Mouse (Mus musculus) hindlimb bud, embryonic 11.5 days (tissue): ENCODE measurements around the gene Cdkal1.

Source experiments
- DNase-seq: peaks from one replicate; pipeline ENCODE4 v3.0.0-alpha.2; 2012; ENCODE audit warnings: low read depth, low spot score; ENCODE audit errors: extremely low spot score

Cdkal1 gene

DNA sequence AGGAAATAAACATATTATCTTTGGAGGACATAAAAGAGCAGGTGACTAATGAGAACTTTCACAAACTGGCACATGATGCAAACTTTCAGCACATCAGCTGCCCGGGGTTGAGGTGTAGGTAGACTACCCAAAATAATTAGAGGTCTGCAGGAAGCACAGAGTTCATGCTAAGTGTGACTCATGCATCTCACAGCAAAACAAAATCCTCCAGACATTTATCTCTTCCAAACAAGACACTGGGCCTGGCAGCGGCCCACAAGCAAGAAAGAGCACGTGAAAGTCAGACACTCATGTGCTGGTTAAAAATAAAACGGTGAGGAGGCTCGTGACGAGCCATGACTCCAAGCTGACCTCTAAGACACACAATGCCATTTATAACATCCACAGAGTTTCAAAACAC is 217.7 kb downstream of the Cdkal1 start:
- no peak for DNase-seq

DNA sequence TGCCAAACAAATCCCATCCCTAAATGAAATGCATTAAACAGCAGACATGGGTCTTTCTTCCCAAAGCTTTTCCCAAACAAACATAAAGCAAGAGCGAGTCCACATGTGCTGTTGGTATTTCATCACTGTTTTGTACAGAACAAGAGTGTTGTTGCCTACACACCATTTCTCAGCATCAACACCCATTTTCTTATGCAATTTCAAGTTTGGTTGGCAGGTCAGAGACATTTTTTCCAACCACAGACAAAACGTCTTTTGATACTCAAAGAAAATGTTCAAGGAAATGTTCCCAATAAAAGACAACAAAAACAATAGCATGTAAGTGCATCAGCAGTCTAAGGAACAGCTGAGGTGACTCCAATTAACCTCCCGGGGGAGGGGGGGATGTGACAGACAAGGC is 219.9 kb downstream of the Cdkal1 start:
- DNase-seq = no peak

DNA sequence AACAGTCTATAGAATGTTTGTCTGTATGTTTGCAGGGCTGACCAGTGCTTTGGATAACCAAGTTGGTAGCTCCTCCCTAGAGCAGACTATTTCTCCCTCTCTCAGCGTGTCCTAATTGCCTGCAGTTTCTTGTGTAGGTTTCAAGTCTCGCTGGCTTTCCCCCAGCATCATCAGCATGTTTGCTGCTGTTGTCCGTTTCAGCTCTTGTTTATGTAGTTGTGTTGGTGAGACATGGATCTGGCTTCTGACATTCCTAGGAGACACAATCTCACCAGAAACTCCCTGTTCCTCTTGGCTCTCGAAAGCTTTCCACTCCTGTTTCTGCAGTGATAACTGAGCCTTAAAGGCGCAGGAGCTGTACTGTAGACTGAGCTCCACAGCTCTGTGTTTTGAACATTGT is 224.1 kb downstream of the Cdkal1 start:
- DNase-seq = no peak

DNA sequence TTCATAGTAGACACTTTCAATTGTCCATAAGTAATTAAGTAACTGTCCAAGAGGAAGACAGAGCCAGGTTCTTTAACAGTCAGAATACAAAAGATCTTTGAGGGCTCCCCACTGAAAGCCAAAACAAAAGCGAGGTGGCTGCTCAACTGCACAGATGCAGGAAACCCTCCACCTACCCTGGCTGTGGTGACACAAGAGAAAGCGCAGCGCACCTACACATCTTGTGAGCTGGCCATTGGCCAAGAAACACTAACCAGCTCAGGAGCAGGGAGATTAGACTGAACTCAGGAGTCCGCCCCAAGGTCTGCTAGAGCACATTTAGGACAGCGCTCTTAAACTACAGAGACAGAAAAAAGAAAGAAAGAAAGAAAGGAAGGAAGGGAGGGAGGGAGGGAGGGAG is 226.9 kb downstream of the Cdkal1 start:
- DNase-seq = no peak

DNA sequence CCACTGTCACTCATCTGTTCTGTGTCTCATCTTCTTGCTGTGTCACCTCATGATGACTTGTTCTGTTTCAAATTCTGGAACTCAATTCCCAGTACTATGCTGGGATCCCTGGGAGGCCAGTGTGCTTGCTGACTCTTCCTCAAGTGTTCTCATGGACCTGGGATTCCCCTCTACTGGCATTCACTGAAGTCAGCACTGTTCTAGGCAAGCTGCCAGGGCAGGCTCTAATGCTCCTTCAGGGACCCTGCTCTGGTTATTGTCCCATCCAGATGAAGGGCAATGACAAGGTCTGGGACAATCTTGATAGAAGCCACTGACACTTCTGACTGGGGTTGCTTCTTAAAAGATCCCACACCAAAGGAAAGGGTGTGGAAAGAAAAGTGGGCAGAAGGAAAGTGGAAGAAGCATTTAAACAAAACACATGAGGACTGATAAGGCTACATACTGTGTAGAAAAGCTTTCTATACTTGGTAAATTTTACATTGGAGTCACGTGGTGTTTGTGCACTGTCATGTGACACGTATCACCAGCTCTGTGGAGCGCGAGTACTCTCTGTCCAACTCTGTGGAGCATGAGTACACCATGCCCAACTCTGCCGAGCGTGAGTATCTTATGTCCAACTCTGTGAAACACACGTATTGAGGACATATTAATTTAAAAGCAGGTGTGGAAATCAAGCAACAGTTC is 227.9 kb downstream of the Cdkal1 start:
- DNase-seq = no peak

DNA sequence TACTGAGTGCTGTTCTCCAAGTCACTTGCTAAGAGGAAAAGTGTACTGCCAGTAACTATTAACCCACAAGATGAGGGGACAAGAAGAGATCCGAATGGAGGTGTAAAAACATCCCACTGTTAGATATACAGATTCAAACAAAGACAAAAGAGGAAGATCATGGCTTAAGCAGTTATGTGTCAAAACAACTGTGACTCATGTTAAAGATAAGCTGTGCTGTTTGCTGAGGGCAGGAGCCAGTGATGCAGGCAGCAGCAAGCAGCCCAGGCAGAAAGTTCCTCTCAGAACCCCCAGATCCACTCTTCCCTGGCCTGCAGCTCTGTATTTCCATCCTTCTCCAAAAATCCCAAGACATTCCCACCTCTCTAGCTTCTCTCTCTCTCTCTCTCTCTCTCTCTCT is 230.5 kb downstream of the Cdkal1 start:
- no peak for DNase-seq

DNA sequence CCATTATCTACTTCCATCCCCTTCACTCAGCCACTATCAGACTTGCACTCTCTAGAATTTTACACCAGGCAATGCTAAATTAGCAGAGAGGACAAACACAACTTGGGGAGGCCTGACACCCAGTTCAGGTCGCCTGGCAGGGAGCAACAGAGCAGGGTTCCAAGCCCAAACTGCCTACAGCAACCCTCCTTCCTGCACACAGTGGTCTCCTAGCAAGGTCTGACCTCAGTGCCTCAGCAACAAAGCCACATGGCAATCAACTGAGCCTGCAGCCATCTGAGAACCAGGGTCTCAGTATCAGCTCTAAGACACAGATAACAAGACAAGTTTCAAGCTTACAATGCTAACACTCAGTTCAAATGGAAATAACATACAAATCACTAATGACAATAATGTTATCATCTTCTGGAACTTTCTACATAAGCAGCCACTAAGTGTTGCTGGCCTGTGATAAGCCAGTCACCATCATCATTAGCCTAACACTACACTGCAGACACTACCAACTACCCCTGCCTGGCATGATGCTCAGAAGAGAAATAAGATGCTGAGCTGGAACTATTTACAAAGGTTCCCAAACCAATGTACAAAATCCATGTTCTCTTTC is 231.7 kb downstream of the Cdkal1 start:
- no peak for DNase-seq

DNA sequence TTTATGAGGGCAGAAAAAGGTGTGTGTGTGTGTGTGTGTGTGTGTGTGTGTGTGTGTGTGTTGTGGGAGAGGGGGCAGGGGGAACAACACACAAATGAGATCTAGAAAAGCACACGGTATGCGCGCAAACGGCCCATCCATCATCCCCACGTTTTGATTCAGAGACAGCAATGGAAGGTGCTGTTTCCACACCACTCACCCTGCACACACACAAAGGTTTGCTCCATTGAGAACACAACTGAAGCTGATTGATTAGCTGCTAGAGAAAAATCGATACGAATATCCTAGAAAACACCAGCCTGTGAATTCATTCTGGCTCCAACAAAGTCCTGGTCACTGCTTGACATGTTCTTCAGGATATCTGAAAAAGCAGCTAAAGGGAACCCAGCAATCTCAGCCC is 233.6 kb downstream of the Cdkal1 start:
- no peak for DNase-seq

DNA sequence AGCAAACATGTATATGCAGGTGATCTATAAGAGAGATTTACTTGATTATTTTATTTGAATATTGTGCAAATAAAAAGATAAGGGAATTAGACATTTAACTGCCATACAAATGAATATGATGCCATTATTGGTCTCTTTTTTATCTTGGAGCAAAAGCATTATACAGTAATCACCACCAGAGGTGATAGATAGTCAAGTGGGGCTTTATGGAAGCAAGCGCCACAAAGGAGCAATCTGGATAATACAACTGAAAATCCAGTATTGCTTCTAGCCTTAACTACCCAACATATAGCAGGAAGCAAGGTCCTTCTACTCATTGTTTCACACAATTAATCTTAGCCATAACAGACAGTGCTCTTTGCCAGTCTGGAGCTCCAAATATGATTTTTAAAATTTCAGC is 234.1 kb downstream of the Cdkal1 start:
- DNase-seq = no peak

DNA sequence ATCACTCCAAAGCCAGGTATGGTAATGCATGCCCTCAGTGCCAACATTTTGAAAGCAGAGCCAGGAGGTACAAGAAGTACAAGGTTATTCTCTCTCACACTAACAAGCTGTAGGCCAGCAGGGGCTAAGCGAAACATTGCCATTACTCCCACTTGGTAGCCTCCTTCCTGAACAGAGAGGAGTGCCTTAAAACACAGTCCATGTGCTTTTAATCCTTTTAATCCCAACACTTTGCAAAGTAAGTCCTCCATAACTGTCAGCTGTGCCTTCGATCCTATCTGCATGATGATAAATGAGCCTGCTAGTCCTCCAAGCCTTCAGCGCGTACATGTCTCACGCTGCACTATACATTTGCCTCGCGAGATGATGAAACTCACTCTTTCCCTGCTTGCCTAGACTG is 234.6 kb downstream of the Cdkal1 start:
- DNase-seq = no peak

DNA sequence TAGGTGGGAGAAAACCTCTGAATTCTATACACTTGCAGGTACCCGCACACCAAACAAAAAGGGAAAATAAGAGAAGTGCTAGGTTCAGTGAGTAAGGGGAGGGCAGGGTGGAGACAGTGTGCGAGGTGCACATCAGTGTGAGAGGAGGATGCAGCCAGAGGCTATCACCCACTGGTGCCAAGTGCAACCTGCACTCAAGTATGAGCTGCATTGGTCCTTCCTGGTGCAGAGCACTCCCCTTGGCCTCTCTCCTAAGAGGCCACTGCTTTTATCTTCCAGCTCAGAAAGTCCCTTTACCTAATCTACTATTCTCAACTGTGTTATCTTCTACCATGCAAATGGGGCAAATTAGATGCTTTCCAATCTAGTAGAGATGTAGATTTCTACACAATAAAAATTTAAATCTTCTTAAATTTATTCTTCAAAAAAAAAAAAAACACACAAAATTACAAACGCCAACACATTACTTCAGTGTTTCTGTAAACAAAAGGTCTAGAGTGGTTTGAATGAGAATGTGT is 238.8 kb downstream of the Cdkal1 start:
- DNase-seq = no peak

DNA sequence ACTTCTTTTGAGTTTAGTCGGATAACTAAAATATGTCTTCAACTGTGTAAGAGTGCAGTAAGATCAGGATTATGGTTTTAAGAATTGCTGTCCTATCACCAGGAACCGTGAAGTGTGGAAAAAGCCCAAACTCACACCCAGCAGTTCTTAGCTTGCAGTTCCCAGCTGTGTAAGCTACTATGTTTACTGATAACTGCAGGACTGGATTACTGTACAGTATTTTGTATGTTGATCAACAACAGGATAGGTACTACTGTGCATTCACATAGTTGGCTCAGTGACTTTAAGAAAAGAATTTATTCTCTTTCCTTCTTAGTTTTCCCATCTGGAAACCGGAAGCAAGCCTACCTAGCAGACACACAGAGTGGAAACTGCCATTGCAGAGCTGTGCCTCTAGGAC is 239.5 kb downstream of the Cdkal1 start:
- DNase-seq = no peak

DNA sequence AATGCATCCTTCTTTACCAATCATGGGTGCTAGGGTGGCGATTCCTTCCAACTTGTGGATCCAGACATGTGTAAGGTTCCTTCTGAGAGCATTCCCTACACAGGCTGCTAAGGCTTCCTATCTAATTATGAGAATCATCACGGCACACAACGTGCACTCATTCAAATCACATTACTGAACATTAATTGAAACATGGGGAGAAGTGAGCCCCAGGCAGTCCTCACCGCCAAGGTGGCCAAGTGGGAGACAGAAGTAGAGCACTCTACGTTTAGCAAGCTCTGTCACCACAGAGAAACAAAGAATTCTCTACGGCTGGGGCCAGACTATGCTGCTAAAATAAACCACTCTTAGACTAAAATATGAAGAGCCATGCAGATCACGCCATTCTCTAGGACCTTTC is 240.4 kb downstream of the Cdkal1 start:
- no peak for DNase-seq

DNA sequence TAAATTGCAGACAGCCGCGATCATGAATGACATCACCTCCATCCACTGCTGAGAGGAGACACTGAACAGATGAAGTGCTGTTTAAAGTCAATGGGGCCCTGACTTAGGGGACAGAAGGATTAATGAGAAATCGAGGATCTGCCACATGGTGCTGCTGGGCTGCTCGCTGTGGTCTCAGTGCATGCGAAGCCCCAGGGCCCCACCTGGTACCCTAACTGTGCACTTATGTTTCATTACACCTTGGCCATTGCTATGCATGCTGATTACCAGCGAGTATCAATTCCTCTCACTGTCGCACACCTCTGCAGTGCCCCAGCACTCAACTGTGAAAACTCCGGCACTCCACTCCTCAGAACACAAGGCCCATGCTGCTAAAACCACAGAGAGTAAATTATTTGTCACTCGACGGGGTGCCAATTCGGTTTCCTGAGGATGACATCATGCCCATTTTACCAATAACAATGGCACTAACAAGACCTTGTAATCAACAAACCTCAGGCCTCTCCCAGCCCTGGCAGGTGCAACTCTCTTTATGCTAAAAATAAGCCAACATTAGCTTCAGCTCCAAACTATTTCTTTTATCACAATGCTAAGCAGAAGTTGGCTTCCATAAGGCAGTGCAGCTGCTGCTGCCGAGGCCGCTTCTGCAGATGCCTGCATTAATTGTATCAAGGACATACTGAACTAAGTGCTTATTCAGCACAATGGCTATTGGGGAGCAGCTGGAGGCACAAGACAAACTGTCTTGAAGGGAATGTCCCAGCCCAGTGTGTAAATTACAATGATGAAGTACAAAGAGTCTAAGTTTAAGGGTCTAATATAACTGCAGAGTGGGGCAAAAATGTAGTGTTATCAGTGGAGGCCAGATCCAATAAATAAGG is 245.2 kb downstream of the Cdkal1 start:
- DNase-seq = no peak

DNA sequence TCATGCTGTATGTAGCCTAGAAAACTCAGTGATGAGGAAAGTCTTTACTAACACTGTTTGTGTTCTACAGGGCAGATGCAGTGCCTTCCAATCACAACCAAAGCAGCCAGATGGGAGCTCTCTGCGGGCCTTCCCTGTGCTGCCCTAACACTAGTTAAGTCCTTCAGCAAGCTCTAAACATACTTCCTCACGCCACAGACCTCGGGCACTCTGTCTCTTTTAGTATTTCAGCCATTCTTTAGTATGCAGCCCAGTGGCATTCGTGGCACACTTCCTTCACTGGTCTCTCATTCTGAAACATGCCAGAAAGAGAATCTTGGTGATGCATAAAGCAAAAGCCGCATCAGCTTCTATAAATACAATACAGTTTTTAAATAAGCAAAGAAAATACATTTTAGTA is 246.0 kb downstream of the Cdkal1 start:
- DNase-seq = no peak

DNA sequence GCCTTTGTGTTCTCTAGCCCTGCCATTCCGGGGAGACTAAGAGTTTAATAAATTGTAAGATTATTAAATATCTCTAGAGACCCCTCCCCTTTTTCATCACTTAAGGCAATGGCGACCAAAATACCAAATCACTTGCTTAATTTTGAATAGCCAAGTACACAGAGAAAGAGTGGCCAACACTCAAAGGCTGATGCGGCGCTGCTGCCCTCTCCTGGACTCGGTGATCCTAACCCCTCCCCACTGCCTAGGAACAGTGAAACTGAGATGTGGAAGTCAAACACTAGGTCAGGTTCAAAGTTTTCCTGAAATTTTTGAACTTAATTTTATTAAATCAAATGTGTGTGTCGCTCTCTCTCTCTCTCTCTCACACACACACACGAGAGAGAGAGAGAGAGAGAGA is 251.2 kb downstream of the Cdkal1 start:
- peak; percentile 37 for DNase-seq

DNA sequence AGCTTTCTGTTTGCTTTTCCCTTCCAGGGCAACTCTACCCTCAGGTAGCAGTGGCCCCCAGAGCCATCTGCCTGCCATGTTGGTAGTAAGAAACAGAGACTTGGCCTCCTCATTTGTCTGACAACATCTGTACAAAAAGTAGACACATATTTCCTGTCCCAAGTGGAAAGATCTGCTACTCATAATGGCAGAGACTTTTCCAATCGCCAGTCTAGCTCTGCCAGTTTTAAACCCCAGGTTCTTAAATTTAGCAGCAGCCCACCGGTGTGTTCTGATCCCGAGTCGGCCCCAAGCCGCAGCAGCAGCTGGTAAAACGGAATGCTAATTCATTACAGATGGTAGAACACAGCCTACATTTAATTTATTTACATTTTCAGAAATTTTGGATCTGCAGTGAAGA is 251.9 kb downstream of the Cdkal1 start:
- peak; percentile 39 for DNase-seq

DNA sequence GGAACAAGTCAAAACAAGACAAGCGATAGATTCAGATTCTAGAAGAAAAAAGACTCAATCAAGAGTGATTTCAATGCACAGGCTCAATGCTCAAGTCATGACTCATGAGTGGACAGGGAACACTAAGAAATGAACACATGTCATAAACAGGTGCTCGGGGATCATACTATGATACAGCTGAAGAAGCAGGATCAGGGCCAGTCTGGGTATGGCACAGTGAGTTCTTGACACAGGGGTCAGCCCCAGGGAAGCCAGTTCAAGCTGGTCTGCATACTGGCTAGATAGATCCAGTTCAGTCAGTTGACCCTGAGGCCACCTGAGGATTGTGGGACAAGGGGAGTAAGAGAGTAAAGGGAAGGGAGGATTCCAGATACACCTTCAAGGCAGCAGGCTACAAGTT is 254.4 kb downstream of the Cdkal1 start:
- no peak for DNase-seq

DNA sequence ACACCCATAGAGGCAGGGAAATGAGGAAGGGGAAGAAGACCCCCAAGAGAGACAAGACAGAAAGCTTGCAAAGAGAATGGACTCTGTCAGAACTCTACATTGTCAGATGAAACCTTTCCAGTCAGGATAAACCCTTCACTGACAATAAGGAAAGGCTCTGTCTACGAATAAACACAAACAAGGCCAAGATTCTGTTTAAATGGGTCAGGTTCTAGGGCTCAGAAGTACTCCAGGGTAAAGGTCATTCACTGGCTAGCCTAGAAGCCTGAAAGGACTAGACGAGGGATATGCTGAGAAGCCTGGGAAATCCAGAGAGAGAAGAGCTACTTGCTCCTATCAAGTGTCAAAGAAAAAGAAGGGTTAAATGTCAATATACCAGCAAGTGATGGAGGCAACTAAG is 255.8 kb downstream of the Cdkal1 start:
- no peak for DNase-seq

DNA sequence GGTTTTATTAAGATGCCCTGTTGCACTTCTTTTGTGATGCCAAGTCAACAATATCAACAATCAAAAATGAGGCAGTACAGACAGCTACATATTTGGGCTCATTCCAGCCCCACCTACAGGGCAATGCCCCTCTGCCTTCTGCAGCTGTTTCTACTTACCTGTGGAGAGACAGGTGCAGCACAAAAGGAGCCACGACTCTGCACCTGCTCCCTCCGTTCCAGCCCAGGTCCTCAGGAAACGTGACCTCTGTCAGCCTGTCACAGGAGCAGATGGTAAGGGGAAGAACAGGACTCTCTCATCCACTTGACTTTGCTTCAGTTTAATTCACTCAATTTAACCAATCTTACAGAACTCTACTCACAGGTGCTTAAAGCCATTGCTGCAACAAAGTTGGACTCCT is 258.7 kb downstream of the Cdkal1 start:
- no peak for DNase-seq

DNA sequence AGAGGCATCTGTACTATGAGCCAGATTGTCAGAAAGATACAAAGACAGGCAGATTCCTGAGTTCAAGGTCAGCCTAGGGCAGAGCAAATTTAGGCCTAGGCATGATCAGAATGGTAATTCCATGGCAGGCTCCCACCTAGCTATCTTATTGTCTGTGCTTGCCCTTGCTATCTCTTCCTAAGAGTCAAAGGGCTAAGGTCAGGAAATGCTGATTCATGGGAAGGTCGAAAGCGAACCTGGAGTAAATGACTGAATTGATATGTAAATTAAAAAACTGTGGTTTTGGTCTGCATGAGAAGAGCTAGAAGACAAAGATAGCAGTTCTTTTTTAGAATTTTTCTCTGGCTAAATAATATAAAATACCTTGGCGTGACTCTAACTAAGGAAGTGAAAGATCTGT is 262.4 kb downstream of the Cdkal1 start:
- no peak for DNase-seq

DNA sequence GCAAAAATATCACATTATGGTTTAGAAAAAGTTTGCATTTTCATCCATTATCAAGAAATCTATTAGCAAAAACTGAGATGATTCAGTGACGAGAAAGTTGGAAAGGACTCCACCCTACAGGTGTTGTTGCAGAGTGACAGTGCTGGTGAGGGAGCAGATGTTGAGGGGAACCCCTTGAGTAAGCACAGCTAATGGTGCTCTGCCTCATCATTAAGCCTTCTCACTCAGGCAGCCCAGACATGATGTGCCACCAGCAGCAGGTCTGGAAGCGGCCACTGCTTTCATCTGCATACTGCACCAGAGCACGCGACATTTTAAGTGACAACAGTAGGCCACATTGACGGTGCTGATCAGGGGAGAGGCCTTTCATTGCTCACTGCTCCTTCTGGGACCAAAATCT is 264.8 kb downstream of the Cdkal1 start:
- no peak for DNase-seq
